Mouse (Mus musculus) E14TG2a.4 (cell line): ENCODE measurements at regions not wholly inside any gene's neighbourhood (a gene's known extent, or its start where the extent isn't known, plus 50 kb on each side); places are given as distances from the start of the nearest gene placed in this dataset.

Experiments used
- CTCF ChIP-seq: conservative IDR thresholded peaks from 2 replicates; pipeline ENCODE4 v1.5.1; 2014; ENCODE audit warnings: low read length
- NANOG ChIP-seq: IDR thresholded peaks from 2 replicates; pipeline ENCODE4 v1.6.1; 2014; ENCODE audit warnings: borderline replicate concordance, low read length, mixed read lengths
- POU5F1 ChIP-seq: IDR thresholded peaks from 2 replicates; pipeline ENCODE4 v1.6.1; 2014; ENCODE audit warnings: low read length, borderline replicate concordance

DNA sequence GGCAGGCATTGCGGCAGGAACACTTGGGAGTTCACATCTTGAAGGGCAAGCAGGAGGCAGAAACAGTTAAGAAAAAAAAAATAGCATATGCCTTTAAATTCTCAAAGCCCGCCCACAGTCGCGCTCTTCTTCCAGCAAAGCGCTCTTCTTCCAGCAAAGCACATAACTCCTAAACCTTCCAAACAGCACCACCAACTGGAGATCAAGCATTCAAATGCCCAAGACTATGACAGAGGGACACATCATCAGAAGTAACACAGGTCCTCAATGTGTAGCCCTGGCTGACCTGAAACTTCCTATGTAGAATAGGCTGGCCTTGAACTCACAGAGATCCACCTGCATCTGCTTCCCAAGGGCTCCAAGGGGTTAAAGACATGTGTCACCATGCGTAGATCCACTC lies 80.2 kb upstream of the Magi1 start:
- no peak for TF ChIP-seq CTCF
- no peak for TF ChIP-seq NANOG
- TF ChIP-seq POU5F1 = no peak
